Mouse (Mus musculus) E14TG2a.4 (cell line): ENCODE data around the gene Cnnm2.

Experiments
- H3K27me3 ChIP-seq: 2 replicates; pipeline ENCODE4 v1.6.1; 2014; ENCODE audit warnings: low read length, control low read depth; ENCODE audit not compliant: insufficient read depth
- H3K36me3 ChIP-seq: 2 replicates; pipeline ENCODE4 v1.6.1; 2014; ENCODE audit warnings: low read length, control low read depth; ENCODE audit not compliant: insufficient read depth
- H3K4me1 ChIP-seq: replicated peaks from 2 replicates; pipeline ENCODE4 v1.6.1; 2014; ENCODE audit warnings: low read depth, low read length, control low read depth
- H3K4me3 ChIP-seq: replicated peaks from 2 replicates; pipeline ENCODE4 v1.5.1; 2014; ENCODE audit warnings: mild to moderate bottlenecking, low read length
- H3K9me3 ChIP-seq: 2 replicates; pipeline ENCODE4 v1.6.1; 2014; ENCODE audit warnings: low read length, control low read depth
- CTCF ChIP-seq: conservative IDR thresholded peaks from 2 replicates; pipeline ENCODE4 v1.5.1; 2014; ENCODE audit warnings: low read length
- NANOG ChIP-seq: IDR thresholded peaks from 2 replicates; pipeline ENCODE4 v1.6.1; 2014; ENCODE audit warnings: borderline replicate concordance, low read length, mixed read lengths
- POU5F1 ChIP-seq: IDR thresholded peaks from 2 replicates; pipeline ENCODE4 v1.6.1; 2014; ENCODE audit warnings: low read length, borderline replicate concordance

The Cnnm2 gene

DNA sequence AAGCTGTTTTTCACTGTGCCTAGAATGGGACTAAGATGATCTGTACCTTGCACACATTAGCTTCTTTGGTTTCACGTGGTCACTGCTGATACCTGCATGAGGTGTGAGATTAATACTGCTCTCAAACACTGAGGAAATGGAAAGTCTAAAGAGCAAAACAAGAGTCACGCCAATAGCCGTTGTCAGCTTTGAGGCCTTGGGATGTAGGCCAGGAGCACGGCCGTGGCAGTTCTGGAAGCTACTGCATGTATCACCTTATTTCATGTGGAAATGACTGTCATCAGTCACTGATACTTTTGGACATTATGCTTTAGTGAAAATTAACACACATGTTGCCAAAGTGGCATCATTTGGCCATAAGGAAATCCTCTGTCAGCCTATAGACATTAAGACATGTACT, 46.9 kb downstream of the Cnnm2 start:
- no peak for TF ChIP-seq POU5F1
- TF ChIP-seq CTCF, result no peak
- H3K9me3 ChIP-seq, result no peaks in the 10 kb centered on the region

DNA sequence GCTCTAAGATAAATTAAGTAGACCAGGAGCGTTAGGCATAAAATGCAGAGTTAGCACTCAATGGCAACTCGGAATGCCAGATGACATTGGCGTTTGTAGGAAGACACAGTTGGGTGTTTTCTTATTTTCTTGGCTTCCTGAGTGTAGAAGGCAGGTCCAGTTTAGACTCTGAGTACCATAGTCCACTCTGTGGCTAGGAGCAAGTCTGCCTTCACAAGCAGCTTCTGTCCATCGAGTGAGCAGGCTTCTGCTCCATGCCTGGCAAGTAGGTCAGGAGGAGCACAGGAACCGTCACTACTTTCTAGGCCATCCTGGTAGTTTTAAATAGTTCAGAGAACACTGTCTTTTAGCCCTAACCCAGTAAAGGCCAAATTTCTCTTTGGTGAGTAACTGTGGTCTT, 47.6 kb downstream of the Cnnm2 start:
- peaks cover 47% of the 10 kb centered on the region for H3K4me1 ChIP-seq
- H3K36me3 ChIP-seq, result 0 out of 2 replicates have a peak, but pooled peaks cover 6% of the 10 kb centered on the region
- no peaks in the 10 kb centered on the region for H3K27me3 ChIP-seq
- no peaks in the 10 kb centered on the region for H3K9me3 ChIP-seq
- no peak overlapping the region for H3K4me3 ChIP-seq
- no peak for TF ChIP-seq CTCF
- no peak for TF ChIP-seq POU5F1
- TF ChIP-seq NANOG, result no peak

More for the DNA sequence above, 46.9 kb downstream of the Cnnm2 start:
- H3K4me3 ChIP-seq, result no peak overlapping the region
- 0 out of 2 replicates have a peak, but pooled peaks cover 6% of the 10 kb centered on the region for H3K36me3 ChIP-seq
- H3K4me1 ChIP-seq, result peaks cover 55% of the 10 kb centered on the region
- no peaks in the 10 kb centered on the region for H3K27me3 ChIP-seq

DNA sequence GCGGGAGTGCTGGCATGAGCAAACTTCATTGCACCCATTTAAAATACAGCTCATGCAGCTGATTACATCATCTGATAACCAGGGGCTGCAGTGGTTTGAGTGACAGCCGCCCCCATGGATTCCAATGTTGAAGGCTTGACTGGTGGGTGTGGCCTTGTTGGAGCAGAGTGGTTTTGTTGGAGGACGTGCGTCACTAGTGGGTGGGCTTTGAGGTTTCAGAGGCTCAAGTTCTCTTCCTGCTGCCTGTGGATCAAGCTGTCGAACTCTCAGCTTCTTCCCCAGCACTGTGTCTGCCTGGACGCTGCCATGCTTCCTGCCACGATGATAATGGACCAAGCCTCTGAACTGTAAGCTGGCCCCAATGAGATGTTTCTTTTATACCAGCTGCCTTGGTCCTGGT, 57.9 kb downstream of the Cnnm2 start:
- Histone ChIP-seq H3K9me3 (no peaks in the 10 kb centered on the region), H3K27me3 (no peaks in the 10 kb centered on the region), H3K36me3 (peaks cover 7% of the 10 kb centered on the region), H3K4me3 (peak overlapping the region; percentile 59), H3K4me1 (peaks cover 38% of the 10 kb centered on the region)
- TF ChIP-seq NANOG (no peak), CTCF (no peak), POU5F1 (no peak)

DNA sequence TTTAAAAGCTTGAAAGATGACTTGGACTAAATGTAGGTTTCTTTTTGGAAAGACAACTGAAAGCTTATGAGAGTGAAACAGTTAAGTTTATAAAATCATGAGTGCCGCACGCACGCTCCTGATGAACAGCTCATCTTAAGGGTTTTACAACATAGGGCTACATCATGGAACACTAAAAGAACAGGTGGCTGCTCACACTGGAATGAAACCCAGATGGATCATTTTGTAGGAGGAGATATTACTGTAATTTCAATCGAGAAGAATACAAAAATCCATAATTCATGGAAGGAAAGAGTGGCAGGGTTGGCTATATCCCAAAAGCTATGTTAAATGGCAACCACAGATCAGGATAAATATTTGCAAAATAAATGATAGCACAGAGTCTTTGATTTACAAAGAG, 61.1 kb downstream of the Cnnm2 start:
- Histone ChIP-seq H3K27me3 (no peaks in the 10 kb centered on the region), H3K9me3 (no peaks in the 10 kb centered on the region), H3K36me3 (peaks cover 7% of the 10 kb centered on the region), H3K4me3 (no peak overlapping the region), H3K4me1 (peaks cover 60% of the 10 kb centered on the region)
- TF ChIP-seq NANOG, result no peak
- TF ChIP-seq POU5F1, result no peak
- TF ChIP-seq CTCF, result no peak

DNA sequence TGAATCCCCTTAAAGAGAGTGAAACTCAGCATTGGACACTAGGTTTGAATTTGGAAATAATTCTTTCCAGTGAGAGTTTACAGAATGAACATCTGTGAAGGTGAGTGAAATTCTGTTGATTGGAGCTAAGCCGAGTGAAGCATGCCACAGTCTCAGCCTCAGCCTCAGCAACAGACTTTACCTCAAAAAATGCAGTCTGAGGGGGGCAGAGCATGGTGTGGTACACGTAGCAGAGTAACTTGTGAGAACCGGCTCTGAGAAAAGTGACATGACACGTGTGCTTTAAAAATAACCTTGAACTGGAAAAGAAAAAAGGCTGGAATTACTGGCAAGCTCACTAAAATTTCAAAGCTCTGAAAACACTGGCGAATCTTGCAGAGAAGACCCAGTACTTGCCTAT, 62.4 kb downstream of the Cnnm2 start:
- Histone ChIP-seq H3K9me3 (no peaks in the 10 kb centered on the region), H3K27me3 (no peaks in the 10 kb centered on the region), H3K4me1 (peaks cover 64% of the 10 kb centered on the region), H3K4me3 (no peak overlapping the region), H3K36me3 (peaks cover 7% of the 10 kb centered on the region)
- TF ChIP-seq NANOG (no peak), POU5F1 (no peak), CTCF (no peak)

DNA sequence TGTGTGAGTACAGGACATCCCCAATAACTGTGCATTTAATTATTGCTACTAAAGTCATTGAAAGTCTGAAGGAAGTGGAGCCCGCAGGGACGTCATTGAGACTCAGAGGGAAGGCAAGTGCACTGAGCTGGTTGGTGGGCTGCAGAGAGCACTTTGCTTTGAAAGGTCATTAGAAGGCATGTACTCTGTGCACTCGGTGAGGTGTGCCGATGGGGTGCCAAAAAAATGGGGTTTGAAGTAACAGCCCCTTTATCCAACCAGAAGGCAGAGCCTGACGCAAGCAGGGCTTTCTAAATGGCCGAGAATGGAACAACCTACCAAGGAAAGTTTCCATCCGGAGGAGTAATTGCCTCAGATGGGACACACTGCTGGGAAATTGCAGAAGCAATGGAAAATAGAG, 63.5 kb downstream of the Cnnm2 start:
- peaks cover 7% of the 10 kb centered on the region for H3K36me3 ChIP-seq
- no peak for TF ChIP-seq NANOG
- no peak for TF ChIP-seq POU5F1
- no peak for TF ChIP-seq CTCF
- no peak overlapping the region for H3K4me3 ChIP-seq
- no peaks in the 10 kb centered on the region for H3K9me3 ChIP-seq
- H3K27me3 ChIP-seq, result no peaks in the 10 kb centered on the region
- peaks cover 64% of the 10 kb centered on the region for H3K4me1 ChIP-seq

DNA sequence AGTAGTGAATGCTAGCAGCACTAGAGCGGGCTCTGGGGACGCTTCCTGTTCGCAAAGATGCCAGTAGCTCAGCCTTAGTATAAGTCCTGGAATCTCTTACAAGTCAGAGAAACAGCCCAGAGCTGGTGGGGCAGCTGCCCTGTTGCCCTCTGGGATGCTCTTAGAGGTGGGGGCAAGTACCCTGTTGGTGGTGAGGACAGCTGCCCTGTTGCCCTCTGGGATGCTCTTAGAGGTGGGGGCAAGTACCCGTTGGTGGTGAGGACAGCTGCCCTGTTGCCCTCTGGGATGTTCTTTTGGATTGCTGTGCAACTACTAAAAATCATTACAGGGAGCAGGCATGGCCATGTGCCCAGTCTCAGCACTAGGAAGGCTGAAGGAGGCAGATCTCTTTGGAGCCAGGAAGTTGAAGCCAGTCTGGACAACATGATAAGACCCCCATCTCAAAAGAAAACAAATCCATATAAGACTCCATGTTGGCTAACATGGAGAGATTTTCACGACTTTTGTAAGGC, 66.3 kb downstream of the Cnnm2 start:
- Histone ChIP-seq H3K9me3 (no peaks in the 10 kb centered on the region), H3K4me1 (peaks cover 83% of the 10 kb centered on the region), H3K27me3 (no peaks in the 10 kb centered on the region), H3K36me3 (0 out of 2 replicates have a peak, but pooled peaks cover 5% of the 10 kb centered on the region), H3K4me3 (no peak overlapping the region)
- TF ChIP-seq POU5F1 (no peak), NANOG (no peak), CTCF (no peak)

DNA sequence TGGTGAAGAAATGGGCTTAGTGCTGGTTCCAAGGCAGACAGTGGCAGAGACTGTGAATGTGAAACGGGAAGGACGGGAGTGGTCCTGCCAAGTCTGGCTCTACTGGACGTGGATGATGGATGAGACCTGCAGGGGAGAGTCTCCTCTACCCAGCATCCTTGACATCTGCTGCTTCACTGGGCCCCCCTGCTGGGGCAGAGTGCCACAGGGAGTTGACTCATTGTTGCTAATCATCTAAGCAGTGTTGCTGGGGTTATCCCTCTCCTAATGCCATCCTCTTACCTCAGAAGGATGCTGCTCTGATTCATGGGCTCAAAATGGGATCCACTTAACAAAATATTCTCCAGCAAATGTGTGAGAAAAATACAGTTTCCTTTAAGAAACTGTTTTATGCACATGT, 67.6 kb downstream of the Cnnm2 start:
- Histone ChIP-seq H3K9me3 (no peaks in the 10 kb centered on the region), H3K36me3 (0 out of 2 replicates have a peak, but pooled peaks cover 6% of the 10 kb centered on the region)

DNA sequence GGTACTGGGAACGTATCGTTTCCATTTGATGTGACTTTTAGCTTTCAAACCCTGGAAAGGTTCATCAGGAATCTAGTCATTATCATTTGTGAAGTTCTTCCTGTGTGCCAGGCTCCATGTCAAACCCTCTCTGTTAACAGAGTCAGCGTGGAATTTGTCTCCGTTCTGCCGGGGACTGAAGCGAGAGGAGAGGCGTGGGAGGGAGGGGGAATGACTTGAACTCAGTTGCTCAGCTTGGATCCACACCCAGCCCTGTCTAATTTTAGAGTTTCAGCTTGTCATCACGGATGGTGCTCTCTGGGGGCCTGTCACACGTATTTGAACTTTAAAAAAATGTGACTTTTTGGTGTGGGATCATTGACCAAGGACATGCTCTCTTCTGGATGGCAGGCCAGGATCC, 70.0 kb downstream of the Cnnm2 start:
- TF ChIP-seq NANOG (no peak), POU5F1 (no peak), CTCF (no peak)
- Histone ChIP-seq H3K4me1 (peaks cover 98% of the 10 kb centered on the region), H3K4me3 (peak overlapping the region; percentile 14; the same call in 1 of the 2 replicates), H3K36me3 (0 out of 2 replicates have a peak, but pooled peaks cover 6% of the 10 kb centered on the region), H3K9me3 (no peaks in the 10 kb centered on the region), H3K27me3 (no peaks in the 10 kb centered on the region)

More for the DNA sequence above, 67.6 kb downstream of the Cnnm2 start:
- H3K4me3 ChIP-seq, result no peak overlapping the region
- H3K27me3 ChIP-seq, result no peaks in the 10 kb centered on the region
- H3K4me1 ChIP-seq, result peaks cover 93% of the 10 kb centered on the region
- no peak for TF ChIP-seq POU5F1
- no peak for TF ChIP-seq CTCF
- no peak for TF ChIP-seq NANOG
